Mouse (Mus musculus): ENCODE measurements at regions not wholly inside any gene's neighbourhood (a gene's known extent, or its start where the extent isn't known, plus 50 kb on each side); places are given as distances from the start of the nearest gene placed in this dataset.

DNA sequence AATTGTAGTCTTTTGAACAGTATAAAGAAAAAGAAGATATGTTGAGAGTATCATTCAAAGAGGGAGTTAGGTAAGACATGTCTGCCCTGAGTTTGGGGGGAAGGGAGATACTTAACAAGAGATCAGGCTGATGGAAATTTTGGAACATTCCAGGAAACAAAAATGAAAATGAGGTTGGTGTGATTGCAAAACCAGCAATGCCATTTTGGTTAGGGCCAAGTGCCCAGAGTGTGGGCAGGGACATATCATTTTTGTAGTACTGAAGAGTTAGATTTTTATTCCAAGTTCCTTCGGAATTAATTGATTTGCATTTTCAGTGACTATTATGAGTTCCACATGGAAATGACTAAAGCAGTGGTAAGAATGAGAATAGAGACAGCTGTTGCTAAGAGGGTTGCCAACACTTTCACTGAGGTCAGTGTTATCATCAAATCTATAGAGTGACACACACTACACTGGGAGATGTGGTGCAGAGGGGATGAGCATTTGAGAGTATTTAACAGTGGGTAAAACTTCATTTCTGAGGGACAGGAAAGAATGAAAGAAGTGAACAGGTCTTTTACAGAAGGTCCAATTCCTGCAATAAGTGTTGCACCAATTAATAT, 105.1 kb upstream of the Erbb4 start:
- Histone ChIP-seq H3K27ac (replicated peaks; ENCODE audit: low read depth, low read length) (no peak overlapping the region), H3K4me3 (ENCODE audit: low read depth, low read length) (no peak overlapping the region), H3K4me1 (ENCODE audit: control insufficient read depth, insufficient read depth, low read length) (no peaks in the 10 kb centered on the region), H3K27me3 (ENCODE audit: control insufficient read depth, insufficient read depth, low read length) (no peaks in the 10 kb centered on the region), H3K36me3 (ENCODE audit: control insufficient read depth, insufficient read depth, low read length) (no peaks in the 10 kb centered on the region), H3K9ac (ENCODE audit: low read length) (no peak overlapping the region), H3K9me3 (ENCODE audit: control insufficient read depth, low read length) (no peaks in the 10 kb centered on the region), H3K4me2 (ENCODE audit: low read depth, severe bottlenecking) (no peak overlapping the region)
- DNase-seq (ENCODE audit: low spot score) (no peak), ATAC-seq (ENCODE audit: insufficient number of reproducible peaks, low FRiP score, low TSS enrichment, low read depth) (no peak)
- WGBS: 90% methylated on average over 1 of the region's 1 CpGs

DNA sequence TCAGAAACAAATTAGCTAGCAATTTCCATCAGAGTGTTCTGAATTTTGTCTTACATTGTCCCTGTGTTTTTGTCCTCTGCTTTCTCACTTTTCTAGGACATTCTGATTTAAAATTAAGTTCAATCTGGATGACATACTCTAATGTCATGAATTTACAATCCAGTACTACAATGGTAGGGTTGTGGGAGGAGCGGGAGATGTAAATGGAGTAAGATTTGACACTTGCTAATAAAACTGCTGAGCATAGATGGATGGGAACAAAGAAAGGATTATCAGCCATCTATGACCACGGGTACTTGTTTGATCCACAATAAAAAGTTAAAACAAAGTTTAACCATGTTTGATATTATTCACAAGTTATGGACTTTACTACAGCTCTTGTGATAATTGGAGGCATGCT, 94.9 kb upstream of the Erbb4 start:
- no peak for DNase-seq (ENCODE audit: low spot score)
- no peak overlapping the region for H3K4me2 ChIP-seq (ENCODE audit: low read depth, severe bottlenecking)

DNA sequence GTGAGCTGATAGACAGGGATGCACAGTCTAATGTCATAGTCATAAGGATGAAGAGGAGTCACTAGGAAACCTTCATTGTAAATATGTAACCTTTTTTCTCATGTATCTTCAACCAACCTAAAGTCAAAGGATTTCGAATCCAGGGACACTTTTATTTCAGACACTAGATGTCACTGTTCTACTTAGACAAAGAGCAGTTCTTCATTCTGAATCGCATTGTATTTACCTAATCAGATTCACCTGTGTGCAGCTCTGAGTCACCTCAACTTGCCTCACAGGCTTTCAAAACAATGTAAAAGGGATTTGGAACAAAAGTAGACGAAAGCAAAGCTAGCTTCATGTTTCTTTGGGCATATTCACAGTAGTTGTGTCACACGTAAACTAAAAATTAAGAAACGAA, 57.3 kb upstream of the Erbb4 start:
- Histone ChIP-seq H3K9me3 (ENCODE audit: control insufficient read depth, low read length) (no peaks in the 10 kb centered on the region), H3K4me1 (ENCODE audit: control insufficient read depth, insufficient read depth, low read length) (no peaks in the 10 kb centered on the region), H3K27me3 (ENCODE audit: control insufficient read depth, insufficient read depth, low read length) (no peaks in the 10 kb centered on the region), H3K27ac (replicated peaks; ENCODE audit: low read depth, low read length) (no peak overlapping the region), H3K4me3 (ENCODE audit: low read depth, low read length) (no peak overlapping the region), H3K36me3 (ENCODE audit: control insufficient read depth, insufficient read depth, low read length) (no peaks in the 10 kb centered on the region), H3K4me2 (ENCODE audit: low read depth, severe bottlenecking) (no peak overlapping the region), H3K9ac (ENCODE audit: low read length) (no peak overlapping the region)
- DNase-seq (ENCODE audit: low spot score): no peak
- no peak for ATAC-seq (ENCODE audit: insufficient number of reproducible peaks, low FRiP score, low TSS enrichment, low read depth)
- WGBS: 61% methylated on average over 5 of the region's 5 CpGs

More for the DNA sequence above, 94.9 kb upstream of the Erbb4 start:
- 76% methylated on average over 2 of the region's 2 CpGs for WGBS
- Histone ChIP-seq H3K4me1 (ENCODE audit: control insufficient read depth, insufficient read depth, low read length) (no peaks in the 10 kb centered on the region), H3K9me3 (ENCODE audit: control insufficient read depth, low read length) (no peaks in the 10 kb centered on the region), H3K9ac (ENCODE audit: low read length) (no peak overlapping the region), H3K27ac (replicated peaks; ENCODE audit: low read depth, low read length) (no peak overlapping the region), H3K27me3 (ENCODE audit: control insufficient read depth, insufficient read depth, low read length) (no peaks in the 10 kb centered on the region), H3K36me3 (ENCODE audit: control insufficient read depth, insufficient read depth, low read length) (no peaks in the 10 kb centered on the region), H3K4me3 (ENCODE audit: low read depth, low read length) (no peak overlapping the region)
- ATAC-seq (ENCODE audit: insufficient number of reproducible peaks, low FRiP score, low TSS enrichment, low read depth): no peak

All from limb, embryonic 11.5 days (tissue).